Mouse (Mus musculus): ENCODE results near the gene Gpr108.

- TF ChIP-seq CTCF (IDR thresholded peaks at IDR 0.05; ENCODE audit: extremely low read depth, insufficient read depth, low read length) = no peak
- TF ChIP-seq POLR2A (IDR thresholded peaks at IDR 0.05; ENCODE audit: extremely low read depth, insufficient read depth, low read length) = no peak
These were observed 18.2 kb downstream of the Gpr108 start for GRCm38 (mm10) chr17:57229851-57230727.

Measured in cortical plate, adult 2 months (tissue).